Mouse (Mus musculus): Measurements from ENCODE around the gene Traf3ip2. TPM values are rescaled to one million over a fixed set of nuclear protein-coding genes. Genes with fewer than 3 reads are reported as not detected.
A peak's percentile ranks its signal among the peaks of the same experiment; 100 is the strongest.

Gene Traf3ip2
- polyA plus RNA-seq, 1 experiment from 2014 or later = 9.4 TPM

DNA sequence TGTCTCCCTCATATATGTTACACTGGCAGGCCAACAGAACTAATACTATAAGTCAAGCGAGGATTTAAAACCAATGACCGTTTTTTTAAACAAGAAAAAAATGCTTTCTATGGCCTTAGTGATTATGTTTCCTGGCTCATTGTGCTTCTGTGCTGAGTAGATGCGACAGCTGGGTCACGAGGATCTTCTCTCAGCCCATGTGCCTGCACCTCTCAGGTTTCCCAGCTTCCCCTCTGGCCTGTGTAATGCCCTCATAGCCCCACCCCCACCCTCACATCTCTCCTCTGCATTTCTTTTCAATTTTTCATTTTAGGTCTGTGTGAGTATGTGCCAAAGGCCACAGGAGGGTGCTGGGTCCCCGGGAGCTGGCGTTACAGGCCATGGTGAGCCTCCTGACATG, 20.6 kb downstream of the Traf3ip2 start:
- no peaks in the 10 kb centered on the region for H3K36me3 ChIP-seq (ENCODE audit: control insufficient read depth, insufficient read depth, low read length)
- H3K4me3 ChIP-seq (ENCODE audit: low read depth, low read length) = no peak overlapping the region
- no peak overlapping the region for H3K4me2 ChIP-seq (ENCODE audit: low read depth)
- H3K27me3 ChIP-seq (ENCODE audit: control insufficient read depth, insufficient read depth, low read length) = no peaks in the 10 kb centered on the region
- DNase-seq (ENCODE audit: low spot score) (no peak), ATAC-seq (ENCODE audit: insufficient read depth, low FRiP score, low TSS enrichment) (no peak)
- no peaks in the 10 kb centered on the region for H3K9me3 ChIP-seq (ENCODE audit: control insufficient read depth, low read length)
- peaks cover 6% of the 10 kb centered on the region for H3K4me1 ChIP-seq (ENCODE audit: control insufficient read depth, insufficient read depth, low read length)
- 80% methylated on average over 6 of the region's 6 CpGs for WGBS
- no peak overlapping the region for H3K9ac ChIP-seq (ENCODE audit: low read length)
- no peak overlapping the region for H3K27ac ChIP-seq (ENCODE audit: low read depth, low read length)

DNA sequence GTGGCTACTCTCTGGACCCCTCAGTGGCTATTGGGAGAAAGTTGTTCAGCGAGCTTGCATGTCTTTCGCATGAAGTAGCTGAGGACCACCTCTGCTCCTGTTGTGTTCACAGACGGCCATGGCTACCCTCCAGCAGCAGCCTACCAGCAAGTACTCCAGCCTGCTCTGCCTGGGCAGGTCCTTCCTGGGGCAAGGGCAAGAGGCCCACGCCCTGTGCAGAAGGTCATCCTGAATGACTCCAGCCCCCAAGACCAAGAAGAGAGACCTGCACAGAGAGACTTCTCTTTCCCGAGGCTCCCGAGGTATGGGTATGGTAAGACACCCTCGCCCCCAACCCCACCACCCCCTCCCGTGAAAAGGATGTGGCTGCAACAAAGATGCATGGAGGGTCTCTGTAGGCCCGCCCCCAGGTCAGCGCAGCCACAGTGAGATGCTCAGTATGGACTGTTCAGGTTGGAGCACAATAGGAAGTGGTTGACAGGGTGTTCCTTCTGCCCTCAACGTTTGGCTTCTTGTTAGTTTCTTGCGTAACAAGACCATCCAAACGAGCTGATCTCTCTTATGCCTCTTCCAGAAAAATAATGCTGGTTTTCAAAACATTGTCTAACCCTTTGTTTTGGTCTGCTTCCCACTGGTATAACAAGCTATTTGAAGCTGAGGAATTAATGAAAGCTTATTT, 21.8 kb downstream of the Traf3ip2 start:
- Histone ChIP-seq H3K4me2 (ENCODE audit: low read depth) (no peak overlapping the region), H3K27me3 (ENCODE audit: control insufficient read depth, insufficient read depth, low read length) (no peaks in the 10 kb centered on the region), H3K27ac (ENCODE audit: low read depth, low read length) (no peak overlapping the region), H3K4me1 (ENCODE audit: control insufficient read depth, insufficient read depth, low read length) (peaks cover 7% of the 10 kb centered on the region), H3K4me3 (ENCODE audit: low read depth, low read length) (no peak overlapping the region), H3K36me3 (ENCODE audit: control insufficient read depth, insufficient read depth, low read length) (no peaks in the 10 kb centered on the region), H3K9me3 (ENCODE audit: control insufficient read depth, low read length) (no peaks in the 10 kb centered on the region), H3K9ac (ENCODE audit: low read length) (no peak overlapping the region)
- DNase-seq (ENCODE audit: low spot score) = no peak
- no peak for ATAC-seq (ENCODE audit: insufficient read depth, low FRiP score, low TSS enrichment)
- WGBS = 93% methylated on average over 13 of the region's 13 CpGs

DNA sequence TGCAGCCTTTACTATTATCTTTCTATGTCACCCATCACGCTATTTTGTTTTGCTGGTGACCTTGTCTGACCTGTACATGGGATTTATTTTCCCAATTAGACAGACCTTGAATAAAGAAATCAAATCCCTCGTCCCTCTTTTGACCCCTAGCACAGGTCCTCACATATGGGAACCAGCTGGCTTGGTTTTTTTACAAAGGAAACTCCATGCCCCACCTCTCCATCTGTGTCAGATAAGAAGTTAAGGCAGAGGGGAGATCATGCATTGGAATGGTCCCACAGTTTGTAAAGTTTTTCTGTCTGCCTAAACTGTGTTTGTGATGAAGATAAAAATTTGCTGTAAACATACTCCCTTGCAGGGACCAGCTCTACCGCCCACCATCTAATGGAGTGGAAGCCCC, 26.1 kb downstream of the Traf3ip2 start:
- Histone ChIP-seq H3K36me3 (ENCODE audit: control insufficient read depth, insufficient read depth, low read length) (no peaks in the 10 kb centered on the region), H3K27me3 (ENCODE audit: control insufficient read depth, insufficient read depth, low read length) (no peaks in the 10 kb centered on the region), H3K9ac (ENCODE audit: low read length) (no peak overlapping the region), H3K27ac (ENCODE audit: low read depth, low read length) (no peak overlapping the region), H3K4me2 (ENCODE audit: low read depth) (no peak overlapping the region), H3K4me1 (ENCODE audit: control insufficient read depth, insufficient read depth, low read length) (peaks cover 10% of the 10 kb centered on the region), H3K9me3 (ENCODE audit: control insufficient read depth, low read length) (no peaks in the 10 kb centered on the region), H3K4me3 (ENCODE audit: low read depth, low read length) (no peak overlapping the region)
- DNase-seq (ENCODE audit: low spot score) (no peak), ATAC-seq (ENCODE audit: insufficient read depth, low FRiP score, low TSS enrichment) (no peak)
- WGBS = 28% methylated on average over 3 of the region's 3 CpGs

DNA sequence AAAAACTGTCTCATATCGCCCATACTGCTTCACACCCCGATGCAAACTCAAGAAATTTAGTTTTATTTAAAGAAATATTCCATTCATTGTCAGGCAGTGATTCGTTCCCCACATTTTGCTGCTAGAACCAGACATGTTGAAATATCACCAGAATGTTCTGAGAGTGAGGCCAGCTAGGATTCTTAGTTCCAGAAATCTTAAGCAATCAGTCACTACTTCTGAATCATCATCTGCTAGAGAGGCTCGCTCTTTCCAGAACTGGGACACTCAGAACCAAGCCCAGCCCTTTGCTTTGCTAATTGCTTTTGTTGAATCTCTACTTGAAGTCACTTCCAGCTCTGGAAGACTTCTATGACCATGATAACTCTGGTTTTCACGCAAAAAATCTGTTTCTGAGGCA, 27.0 kb downstream of the Traf3ip2 start:
- Histone ChIP-seq H3K4me2 (ENCODE audit: low read depth) (no peak overlapping the region), H3K36me3 (ENCODE audit: control insufficient read depth, insufficient read depth, low read length) (no peaks in the 10 kb centered on the region), H3K27me3 (ENCODE audit: control insufficient read depth, insufficient read depth, low read length) (no peaks in the 10 kb centered on the region), H3K27ac (ENCODE audit: low read depth, low read length) (no peak overlapping the region), H3K9ac (ENCODE audit: low read length) (no peak overlapping the region), H3K9me3 (ENCODE audit: control insufficient read depth, low read length) (no peaks in the 10 kb centered on the region), H3K4me3 (ENCODE audit: low read depth, low read length) (no peak overlapping the region), H3K4me1 (ENCODE audit: control insufficient read depth, insufficient read depth, low read length) (peaks cover 10% of the 10 kb centered on the region)
- WGBS = 80% methylated on average over 5 of the region's 5 CpGs
- ATAC-seq (ENCODE audit: insufficient read depth, low FRiP score, low TSS enrichment) (no peak), DNase-seq (ENCODE audit: low spot score) (no peak)

DNA sequence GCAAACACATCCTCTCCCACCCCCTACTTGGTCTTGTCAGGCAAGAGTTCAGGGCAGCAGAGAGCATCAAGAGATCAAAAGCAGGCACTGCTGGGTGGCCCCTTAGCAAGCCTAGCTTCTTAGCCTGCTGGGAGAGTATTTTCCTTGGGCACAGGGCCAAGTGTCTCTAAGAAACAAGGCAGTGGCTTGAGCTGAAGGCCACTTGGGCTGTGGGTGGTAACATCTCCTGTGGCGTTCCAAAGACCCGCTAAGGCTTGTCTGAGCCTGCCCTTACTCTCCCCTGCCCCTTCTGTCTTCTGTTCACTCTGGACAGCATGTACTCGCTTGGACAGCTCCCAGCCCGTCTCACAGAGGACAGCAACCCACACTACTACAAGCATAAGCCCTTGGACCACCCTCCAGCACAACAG, 28.1 kb downstream of the Traf3ip2 start:
- Histone ChIP-seq H3K36me3 (ENCODE audit: control insufficient read depth, insufficient read depth, low read length) (no peaks in the 10 kb centered on the region), H3K4me2 (ENCODE audit: low read depth) (no peak overlapping the region), H3K4me3 (ENCODE audit: low read depth, low read length) (no peak overlapping the region), H3K4me1 (ENCODE audit: control insufficient read depth, insufficient read depth, low read length) (peaks cover 10% of the 10 kb centered on the region), H3K27me3 (ENCODE audit: control insufficient read depth, insufficient read depth, low read length) (no peaks in the 10 kb centered on the region), H3K27ac (ENCODE audit: low read depth, low read length) (no peak overlapping the region), H3K9ac (ENCODE audit: low read length) (no peak overlapping the region), H3K9me3 (ENCODE audit: control insufficient read depth, low read length) (no peaks in the 10 kb centered on the region)
- 20% methylated on average over 4 of the region's 4 CpGs for WGBS
- no peak for ATAC-seq (ENCODE audit: insufficient read depth, low FRiP score, low TSS enrichment)
- DNase-seq (ENCODE audit: low spot score) = peak; percentile 55

DNA sequence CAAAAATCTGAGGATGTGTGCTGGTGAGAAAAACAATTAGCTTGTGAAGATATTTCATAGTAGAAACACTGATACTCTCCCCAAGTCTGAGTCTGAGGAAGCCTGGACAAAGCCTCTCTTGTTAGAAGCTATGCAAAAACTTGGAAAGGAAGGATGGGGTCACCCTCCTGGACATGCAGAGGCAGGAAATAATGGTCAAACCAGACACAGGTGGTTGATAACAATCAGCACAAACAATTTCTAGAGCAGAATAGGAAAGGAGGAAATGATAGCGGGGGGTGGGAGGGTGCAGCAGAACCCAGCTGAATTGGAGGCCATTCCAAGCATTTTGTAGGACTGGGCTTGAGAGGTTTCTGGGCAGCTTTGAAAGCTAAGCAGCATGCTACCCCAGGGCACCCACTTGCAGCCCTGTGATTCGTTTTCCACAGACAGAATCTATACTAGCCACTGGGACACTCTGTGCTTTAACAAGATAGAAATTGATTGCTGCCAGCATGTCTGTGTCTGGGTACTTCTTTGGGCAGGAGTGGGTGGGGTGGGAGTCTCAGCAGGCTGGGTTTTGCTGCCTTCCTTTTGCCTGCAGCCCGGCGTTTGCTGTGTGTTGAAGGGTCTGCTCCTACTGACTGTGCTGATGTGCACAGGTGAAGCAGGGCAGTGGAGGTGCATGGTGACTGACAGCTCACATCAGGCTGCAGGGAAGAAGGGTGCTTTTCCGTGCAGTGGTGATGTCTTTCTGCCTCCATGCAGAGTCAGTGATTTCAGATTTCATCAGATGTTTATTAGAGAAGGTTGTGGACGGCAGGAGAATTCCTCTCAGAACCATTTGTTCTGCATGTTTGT, 33.3 kb downstream of the Traf3ip2 start:
- Histone ChIP-seq H3K36me3 (ENCODE audit: control insufficient read depth, insufficient read depth, low read length) (no peaks in the 10 kb centered on the region), H3K4me1 (ENCODE audit: control insufficient read depth, insufficient read depth, low read length) (peaks cover 10% of the 10 kb centered on the region), H3K27me3 (ENCODE audit: control insufficient read depth, insufficient read depth, low read length) (no peaks in the 10 kb centered on the region), H3K4me3 (ENCODE audit: low read depth, low read length) (no peak overlapping the region), H3K9ac (ENCODE audit: low read length) (no peak overlapping the region), H3K27ac (ENCODE audit: low read depth, low read length) (no peak overlapping the region), H3K4me2 (ENCODE audit: low read depth) (no peak overlapping the region), H3K9me3 (ENCODE audit: control insufficient read depth, low read length) (no peaks in the 10 kb centered on the region)
- DNase-seq (ENCODE audit: low spot score) (no peak), ATAC-seq (ENCODE audit: insufficient read depth, low FRiP score, low TSS enrichment) (no peak)
- whole genome bisulfite sequencing = 55% methylated on average over 6 of the region's 6 CpGs

DNA sequence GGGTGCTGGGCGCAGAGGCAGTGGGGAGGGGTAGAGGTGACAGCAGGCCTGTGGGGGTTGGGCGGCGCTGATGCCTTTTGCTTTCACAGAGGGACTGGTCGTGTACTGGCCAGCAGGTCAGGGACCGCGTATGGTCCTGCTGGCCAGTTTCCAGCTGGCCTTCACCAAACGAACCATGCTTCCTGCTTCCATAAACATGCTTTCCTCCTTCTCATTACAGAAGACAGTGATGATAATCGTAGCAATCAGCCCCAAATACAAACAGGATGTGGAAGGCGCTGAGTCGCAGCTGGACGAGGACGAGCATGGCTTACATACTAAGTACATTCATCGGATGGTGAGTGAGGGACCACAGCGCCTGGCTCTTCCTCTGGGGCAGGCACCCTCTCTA, 33.9 kb downstream of the Traf3ip2 start:
- H3K36me3 ChIP-seq (ENCODE audit: control insufficient read depth, insufficient read depth, low read length) = no peaks in the 10 kb centered on the region
- DNase-seq (ENCODE audit: low spot score) = no peak
- no peak overlapping the region for H3K27ac ChIP-seq (ENCODE audit: low read depth, low read length)
- H3K9me3 ChIP-seq (ENCODE audit: control insufficient read depth, low read length) = no peaks in the 10 kb centered on the region
- no peak overlapping the region for H3K4me3 ChIP-seq (ENCODE audit: low read depth, low read length)
- WGBS = 48% methylated on average over 14 of the region's 14 CpGs
- ATAC-seq (ENCODE audit: insufficient read depth, low FRiP score, low TSS enrichment) = no peak
- no peak overlapping the region for H3K9ac ChIP-seq (ENCODE audit: low read length)
- no peak overlapping the region for H3K4me2 ChIP-seq (ENCODE audit: low read depth)
- H3K4me1 ChIP-seq (ENCODE audit: control insufficient read depth, insufficient read depth, low read length) = peaks cover 10% of the 10 kb centered on the region
- no peaks in the 10 kb centered on the region for H3K27me3 ChIP-seq (ENCODE audit: control insufficient read depth, insufficient read depth, low read length)

DNA sequence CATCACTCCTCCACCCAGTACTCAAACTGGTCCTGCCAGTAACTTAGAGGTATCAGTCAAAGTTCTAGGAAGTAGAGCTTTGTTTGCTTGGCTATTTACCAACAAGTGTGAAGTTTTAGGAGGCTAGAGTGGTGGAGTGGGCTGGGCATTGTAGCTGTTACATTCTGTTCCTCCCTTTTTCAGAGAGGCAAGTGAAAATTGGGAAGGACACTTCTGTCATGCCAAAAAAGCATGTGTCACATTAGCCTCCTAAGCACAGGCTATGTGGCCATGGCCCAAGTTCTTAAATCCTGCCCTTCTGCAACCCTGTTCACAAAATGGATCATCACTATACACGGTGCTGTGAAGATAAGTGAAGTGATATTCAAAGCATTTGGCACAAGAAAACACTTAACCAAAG, 34.4 kb downstream of the Traf3ip2 start:
- Histone ChIP-seq H3K9ac (ENCODE audit: low read length) (no peak overlapping the region), H3K4me1 (ENCODE audit: control insufficient read depth, insufficient read depth, low read length) (peaks cover 10% of the 10 kb centered on the region), H3K4me2 (ENCODE audit: low read depth) (no peak overlapping the region), H3K9me3 (ENCODE audit: control insufficient read depth, low read length) (no peaks in the 10 kb centered on the region), H3K27ac (ENCODE audit: low read depth, low read length) (no peak overlapping the region), H3K4me3 (ENCODE audit: low read depth, low read length) (no peak overlapping the region), H3K36me3 (ENCODE audit: control insufficient read depth, insufficient read depth, low read length) (no peaks in the 10 kb centered on the region), H3K27me3 (ENCODE audit: control insufficient read depth, insufficient read depth, low read length) (no peaks in the 10 kb centered on the region)
- ATAC-seq (ENCODE audit: insufficient read depth, low FRiP score, low TSS enrichment) = no peak
- no peak for DNase-seq (ENCODE audit: low spot score)
- WGBS = 81% methylated on average over 1 of the region's 1 CpGs

DNA sequence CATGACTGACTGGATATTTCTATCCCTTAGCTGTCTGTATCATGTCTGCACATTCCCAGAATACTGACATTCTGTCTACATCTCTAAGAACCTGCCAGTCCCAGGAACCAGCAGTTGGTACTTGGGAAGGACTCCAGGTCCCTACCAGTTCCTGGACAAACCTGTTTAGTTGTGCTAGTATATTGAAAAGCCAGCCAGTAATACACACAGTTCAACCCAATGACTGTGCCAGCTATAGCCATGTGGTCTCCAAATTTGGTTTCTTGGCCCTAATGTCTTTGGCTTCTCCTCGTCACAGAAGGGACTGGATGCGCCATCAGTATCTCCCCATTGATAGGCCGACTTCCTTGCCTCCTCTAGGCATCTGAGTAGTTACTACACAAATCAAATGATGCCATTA, 35.5 kb downstream of the Traf3ip2 start:
- H3K4me1 ChIP-seq (ENCODE audit: control insufficient read depth, insufficient read depth, low read length) = peaks cover 10% of the 10 kb centered on the region
- H3K9me3 ChIP-seq (ENCODE audit: control insufficient read depth, low read length) = no peaks in the 10 kb centered on the region
- ATAC-seq (ENCODE audit: insufficient read depth, low FRiP score, low TSS enrichment) = no peak
- no peak overlapping the region for H3K9ac ChIP-seq (ENCODE audit: low read length)
- no peak overlapping the region for H3K4me3 ChIP-seq (ENCODE audit: low read depth, low read length)
- no peak overlapping the region for H3K4me2 ChIP-seq (ENCODE audit: low read depth)
- 97% methylated on average over 3 of the region's 3 CpGs for WGBS
- no peaks in the 10 kb centered on the region for H3K27me3 ChIP-seq (ENCODE audit: control insufficient read depth, insufficient read depth, low read length)
- H3K36me3 ChIP-seq (ENCODE audit: control insufficient read depth, insufficient read depth, low read length) = no peaks in the 10 kb centered on the region
- DNase-seq (ENCODE audit: low spot score) = no peak
- H3K27ac ChIP-seq (ENCODE audit: low read depth, low read length) = no peak overlapping the region
